Mouse (Mus musculus): ENCODE results near the gene Tcp10c. TPM values are rescaled to one million over a fixed set of nuclear protein-coding genes. Genes with fewer than 3 reads are reported as not detected.

The Tcp10c gene
- not detected for polyA plus RNA-seq (2015; fragmentation: Illumina TruSeq; extraction: RNeasy Lipid Tissue Mini Kit (QIAGEN cat#74804); ENCODE audit: insufficient read depth, low read depth, low replicate concordance)

GRCm38 (mm10) chr17:13354521-13354920 is at the start of gene Tcp10c:
Gene Tcp10c (plus strand): TSS chr17:13354572.

Other genes starting within 250 kb of the Tcp10c start
- not detected for gene Unc93a, start 222.8 kb upstream of the Tcp10c start, polyA plus RNA-seq (2015; fragmentation: Illumina TruSeq; extraction: RNeasy Lipid Tissue Mini Kit (QIAGEN cat#74804); ENCODE audit: insufficient read depth, low read depth, low replicate concordance)
- not detected for gene Smok2a, start 133.4 kb upstream of the Tcp10c start, polyA plus RNA-seq (2015; fragmentation: Illumina TruSeq; extraction: RNeasy Lipid Tissue Mini Kit (QIAGEN cat#74804); ENCODE audit: insufficient read depth, low read depth, low replicate concordance)
- gene Smok2b, start 124.3 kb upstream of the Tcp10c start, polyA plus RNA-seq (2015; fragmentation: Illumina TruSeq; extraction: RNeasy Lipid Tissue Mini Kit (QIAGEN cat#74804); ENCODE audit: insufficient read depth, low read depth, low replicate concordance), result not detected